Mouse (Mus musculus): ENCODE data around the gene Cabin1.

Gene Cabin1

DNA sequence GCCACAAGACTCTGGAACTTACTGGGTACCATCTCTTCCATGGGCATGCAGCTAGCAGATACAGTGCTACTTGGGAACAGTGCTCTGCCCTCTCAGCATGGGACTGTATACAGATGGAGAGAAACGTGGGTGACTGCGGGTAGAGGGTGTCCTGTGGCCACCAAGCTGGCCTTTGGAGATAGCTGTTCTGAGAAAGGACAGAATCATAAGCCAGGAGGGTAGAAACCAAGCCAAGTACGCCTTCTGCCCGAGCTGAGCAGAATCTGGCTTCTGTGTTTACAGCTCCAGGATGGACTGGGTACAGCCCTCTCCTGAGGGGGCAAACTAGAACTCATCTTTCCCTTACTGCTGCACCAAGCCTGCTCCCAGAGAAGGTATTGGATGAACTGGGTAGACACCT, 101.6 kb downstream of the Cabin1 start:
- peak; percentile 83 to 89 for DNase-seq

DNA sequence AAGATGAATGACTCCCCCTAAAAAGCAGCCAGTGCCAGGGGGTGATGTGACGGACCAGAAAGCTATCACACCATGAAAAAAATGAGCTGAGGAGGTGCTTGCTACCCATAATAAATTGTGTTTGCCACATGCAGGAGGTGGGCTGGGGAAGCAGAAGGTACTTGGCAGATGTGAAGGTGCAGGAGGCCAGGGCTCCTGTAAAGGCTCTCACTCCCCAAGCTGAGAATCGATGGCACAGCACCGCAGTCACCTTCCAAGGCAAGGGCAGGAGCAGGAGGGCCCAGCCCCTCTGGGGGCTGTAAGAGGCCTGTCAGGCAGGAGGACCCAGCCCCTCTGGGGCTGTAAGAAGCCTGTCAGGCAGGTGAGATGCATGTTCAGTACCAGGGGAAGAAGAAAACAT, 102.3 kb downstream of the Cabin1 start:
- peak in 1 of 2 experiments; percentile 37 for DNase-seq

DNA sequence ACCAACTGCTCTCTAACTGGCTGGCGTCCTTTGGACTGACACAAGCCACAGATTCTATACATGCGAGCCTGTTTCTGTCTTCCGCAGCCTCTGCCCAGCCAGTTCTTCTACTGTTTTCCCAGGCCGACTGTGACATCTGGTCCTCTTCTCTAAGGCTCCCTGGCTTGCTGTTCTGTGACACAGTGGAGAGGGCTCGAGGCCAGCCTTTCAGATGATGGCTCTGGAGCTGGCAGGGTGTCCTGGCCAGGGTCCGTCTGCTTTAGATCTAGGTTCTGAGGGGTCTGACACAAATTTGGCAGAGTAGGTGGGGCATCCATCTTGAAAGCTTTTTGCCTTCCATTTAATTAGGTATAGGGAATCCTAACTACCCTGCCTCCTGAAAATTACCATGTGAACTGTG, 102.8 kb downstream of the Cabin1 start:
- DNase-seq: peak; percentile 54 to 58

DNA sequence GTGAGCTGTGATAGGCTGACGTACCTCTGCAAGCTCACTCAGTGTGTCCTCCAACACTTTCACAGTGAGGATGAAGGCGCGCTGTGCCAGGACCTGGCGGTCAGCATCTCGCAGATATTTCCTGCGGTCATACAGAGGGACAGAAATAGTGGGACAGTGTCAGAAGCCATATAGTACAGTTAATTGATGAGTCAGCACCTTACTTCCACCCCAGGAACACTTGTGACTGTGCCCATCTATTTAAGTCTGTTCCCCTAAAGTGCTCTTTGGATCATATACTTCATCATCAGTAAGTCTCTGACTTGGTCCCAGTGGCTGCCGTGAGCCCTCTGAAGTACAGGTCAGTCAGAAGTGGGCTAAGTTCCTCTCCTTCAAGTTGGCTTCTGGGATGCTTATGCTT, 106.4 kb downstream of the Cabin1 start:
- no peak for DNase-seq

DNA sequence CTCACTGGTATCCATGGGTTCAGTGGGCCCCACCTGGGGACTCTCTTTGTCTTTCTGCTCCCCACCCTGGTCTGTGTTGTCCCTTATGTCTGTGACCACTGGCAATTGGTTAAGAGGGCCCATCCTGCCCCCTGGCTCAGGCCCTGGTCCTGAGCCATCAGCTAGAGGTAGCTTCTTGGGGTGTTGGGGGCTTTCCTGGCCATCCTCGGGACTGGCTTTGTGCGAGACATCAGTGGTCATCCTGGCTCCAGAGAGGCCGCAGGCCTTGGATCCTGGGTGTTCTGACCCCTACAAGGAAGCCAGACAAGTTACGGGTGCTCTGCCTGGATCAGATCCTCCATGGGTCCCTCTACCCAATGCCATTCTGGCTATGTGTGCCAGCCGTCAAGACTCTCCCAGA, 107.0 kb downstream of the Cabin1 start:
- no peak for DNase-seq

DNA sequence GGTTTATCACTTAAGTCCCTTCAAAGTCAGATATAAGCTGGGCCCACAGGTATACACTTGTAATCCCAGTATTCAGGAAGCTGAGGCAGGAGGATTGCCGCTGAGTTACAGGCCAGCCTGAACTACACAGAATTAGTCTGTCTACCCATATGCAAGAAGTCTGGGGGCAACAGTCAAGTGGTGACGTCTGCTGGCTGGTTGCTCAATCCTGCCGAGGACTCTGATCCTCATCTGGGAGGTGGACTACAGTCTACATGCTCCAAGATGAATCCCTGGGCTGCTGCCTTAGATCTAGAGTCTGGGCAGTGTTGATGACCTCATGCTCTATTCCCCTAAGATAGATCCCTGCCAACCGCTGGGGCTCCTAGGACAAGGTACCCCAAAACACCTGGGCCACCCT, 110.1 kb downstream of the Cabin1 start:
- no peak for DNase-seq

DNA sequence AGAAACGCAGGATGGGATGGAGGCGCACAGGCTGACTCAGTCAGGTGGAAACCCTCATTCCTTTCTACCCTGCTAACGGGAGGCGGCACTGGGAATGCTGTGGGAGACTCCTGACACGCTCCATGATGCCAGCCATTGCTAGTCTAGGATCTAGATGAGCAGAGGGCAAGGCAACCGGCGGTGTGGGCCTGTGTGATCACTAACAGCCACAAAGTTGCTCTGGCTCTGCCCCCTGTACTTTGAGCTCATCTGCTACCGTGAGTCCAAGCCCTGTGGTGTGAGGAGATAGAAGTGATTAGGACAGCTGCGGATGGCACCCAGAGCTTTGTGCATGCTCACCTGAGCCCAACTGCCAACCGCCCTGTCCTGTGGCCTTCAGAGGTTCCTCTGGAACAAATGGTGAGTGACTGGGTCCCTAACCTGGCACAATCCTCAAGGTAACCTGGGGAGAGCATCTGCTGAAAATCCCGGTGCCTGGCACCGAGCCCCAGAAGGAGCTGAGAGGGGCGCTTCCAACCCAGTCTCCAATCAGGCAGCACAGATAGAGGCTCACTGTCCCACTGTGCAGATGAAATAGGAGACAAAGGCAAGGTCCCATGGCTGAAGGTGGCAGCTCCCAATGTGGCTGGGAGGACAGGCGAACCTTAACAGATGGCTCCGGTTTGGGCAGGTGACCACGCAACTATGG, 112.6 kb downstream of the Cabin1 start:
- peak in 1 of 2 experiments; percentile 47 for DNase-seq

DNA sequence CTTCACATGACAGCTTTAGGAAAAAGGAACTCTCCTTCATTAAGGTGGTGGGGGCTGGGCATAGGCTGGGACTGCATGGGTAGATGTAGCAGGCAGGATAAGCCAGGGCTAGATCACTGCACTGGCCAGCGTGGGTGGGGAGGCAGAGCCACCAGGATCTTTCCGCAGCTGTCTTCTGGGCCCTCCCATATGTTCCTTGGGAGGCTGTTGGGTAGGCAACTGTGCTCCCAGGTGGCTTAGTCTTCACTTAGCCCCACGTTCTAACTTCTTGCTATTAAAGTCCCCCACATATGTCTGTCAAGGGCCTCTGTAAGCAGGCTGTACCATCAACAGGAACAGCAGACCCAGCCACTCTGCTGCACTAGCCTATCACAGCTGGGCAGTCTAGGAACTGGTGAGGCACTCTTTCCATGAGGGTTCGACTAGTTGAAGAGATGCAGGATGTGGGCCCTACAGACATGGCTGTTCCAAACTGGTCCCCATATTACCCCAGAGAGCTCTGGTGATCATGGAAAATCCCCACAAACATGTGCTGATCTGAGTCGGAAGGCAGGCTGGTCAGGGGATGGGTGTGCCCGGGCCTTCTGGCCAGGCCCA, 113.7 kb downstream of the Cabin1 start:
- no peak for DNase-seq

DNA sequence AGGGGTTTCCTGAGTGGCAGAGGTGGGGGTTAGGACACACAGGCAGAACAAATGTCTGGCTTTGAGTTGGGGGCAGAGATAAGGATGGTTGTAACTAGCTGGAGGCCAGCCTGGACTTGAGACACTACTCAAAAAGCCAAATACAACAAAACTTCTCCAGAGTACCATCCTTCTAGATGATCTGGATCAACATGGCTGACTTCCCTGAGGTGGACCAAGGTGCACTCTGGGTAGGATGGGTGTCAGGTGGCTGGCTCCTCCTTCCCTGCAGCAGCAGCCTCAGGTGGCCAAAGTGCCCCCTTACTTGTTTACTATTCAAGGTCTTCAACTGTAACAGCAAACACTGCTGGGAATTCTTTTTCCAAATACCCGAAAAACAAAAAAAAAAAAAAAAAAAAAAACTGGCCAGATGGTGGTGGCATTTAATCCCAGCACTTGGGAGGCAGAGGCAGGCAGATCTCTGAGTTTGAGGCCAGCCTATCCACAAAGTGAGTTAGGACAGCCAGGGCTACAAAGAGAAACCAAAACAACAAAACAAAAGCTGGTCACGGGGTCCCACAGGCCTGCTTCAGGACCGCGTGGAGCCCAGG, 114.6 kb downstream of the Cabin1 start:
- DNase-seq: no peak

DNA sequence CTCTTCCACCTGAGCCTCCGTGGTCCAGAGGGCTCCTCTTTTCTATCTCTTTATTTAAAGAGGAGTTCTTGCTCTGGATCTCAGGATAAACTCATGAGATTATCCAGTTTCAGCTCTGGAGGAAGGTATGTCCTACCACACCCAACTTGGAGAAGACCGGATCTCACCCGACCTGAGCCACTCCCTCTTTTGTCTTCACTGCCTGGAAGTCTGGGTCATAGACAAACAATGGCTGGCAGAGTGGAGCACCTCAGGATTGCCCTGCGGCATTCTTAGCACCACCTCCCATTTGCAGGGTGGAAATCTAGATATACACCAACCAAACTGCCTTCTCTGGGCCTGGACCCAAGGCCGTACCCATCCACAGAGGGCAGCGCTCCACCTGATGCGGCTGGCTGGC, 115.1 kb downstream of the Cabin1 start:
- peak in 1 of 2 experiments; percentile 4 for DNase-seq

DNA sequence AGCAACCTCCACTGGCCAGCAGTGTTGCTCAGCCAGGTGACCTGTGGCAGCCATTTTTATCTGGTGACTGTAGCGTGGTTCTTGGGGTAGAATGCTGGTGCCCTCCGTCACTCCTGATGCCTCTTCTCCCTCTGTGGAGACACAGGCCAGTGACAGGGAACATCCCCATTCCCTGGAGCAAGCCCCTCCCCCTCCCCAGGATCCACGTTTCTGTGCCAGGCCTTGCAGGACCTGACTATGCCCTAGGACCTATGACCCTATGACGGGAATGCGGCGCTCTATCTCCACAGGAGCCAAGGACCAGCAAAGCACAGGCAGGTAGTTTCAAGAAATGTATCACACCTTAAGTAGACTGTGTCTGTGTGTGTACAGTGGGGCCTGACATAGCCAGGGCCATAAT, 116.0 kb downstream of the Cabin1 start:
- peak in 1 of 2 experiments; percentile 15 for DNase-seq

DNA sequence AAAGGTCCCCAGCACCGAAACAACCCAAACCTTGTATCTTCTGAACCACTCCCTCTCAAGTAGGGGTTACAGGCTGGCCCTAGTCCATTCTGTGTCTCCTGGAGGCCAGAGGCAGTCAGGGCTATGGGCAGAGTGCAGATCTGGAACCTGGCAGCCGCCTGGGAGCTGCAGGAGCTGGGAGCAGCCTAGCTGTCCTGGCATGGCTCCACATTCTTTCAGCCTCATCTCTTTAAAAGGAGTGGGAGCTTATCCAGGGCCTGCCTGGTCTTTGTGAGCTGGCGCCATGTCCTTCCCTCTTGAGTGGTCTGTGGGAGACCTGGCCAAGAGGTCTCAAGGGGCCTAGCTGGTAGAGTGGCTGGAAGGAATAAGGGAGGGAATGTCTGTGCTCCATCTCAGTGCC, 116.8 kb downstream of the Cabin1 start:
- DNase-seq: peak; percentile 65 to 66

DNA sequence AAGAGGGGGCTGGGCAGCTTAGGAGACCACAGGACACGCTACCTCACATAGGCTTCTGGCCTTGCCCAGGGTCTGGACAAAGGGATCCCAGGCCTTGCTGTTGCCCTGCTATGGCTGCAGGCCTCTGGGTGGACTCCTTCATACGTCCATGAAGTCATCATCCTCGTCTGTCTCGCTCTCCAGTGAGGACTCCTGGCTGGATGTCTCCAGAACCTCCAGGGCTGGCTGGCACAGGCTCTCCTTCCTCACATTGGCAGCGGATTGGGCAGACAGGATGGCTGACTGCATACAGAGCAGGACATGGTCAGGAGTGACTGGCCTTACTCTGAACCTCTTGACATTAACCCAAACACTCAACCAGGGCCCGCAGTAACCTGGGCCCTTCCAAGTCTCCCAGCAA, 117.7 kb downstream of the Cabin1 start:
- DNase-seq: peak; percentile 51 to 61

DNA sequence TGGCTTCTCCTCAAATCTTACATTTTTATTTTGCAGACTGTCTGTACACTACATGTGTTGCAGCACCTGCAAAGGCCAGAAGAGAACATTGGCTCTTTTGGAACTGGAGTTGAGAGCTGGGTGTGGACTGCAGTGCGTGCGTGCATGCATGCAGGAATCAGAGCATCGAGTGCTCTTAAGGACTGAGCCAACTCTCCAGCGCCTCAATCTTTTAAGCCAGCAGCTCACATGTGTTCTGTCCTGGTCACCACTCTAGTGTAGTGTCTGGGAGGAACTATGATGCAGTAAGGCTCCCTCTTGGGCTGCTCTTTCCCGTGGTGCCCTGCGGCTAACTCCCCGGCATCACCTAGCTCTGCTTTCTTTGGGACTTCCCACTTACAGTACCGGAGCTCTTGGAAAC, 118.5 kb downstream of the Cabin1 start:
- no peak for DNase-seq

DNA sequence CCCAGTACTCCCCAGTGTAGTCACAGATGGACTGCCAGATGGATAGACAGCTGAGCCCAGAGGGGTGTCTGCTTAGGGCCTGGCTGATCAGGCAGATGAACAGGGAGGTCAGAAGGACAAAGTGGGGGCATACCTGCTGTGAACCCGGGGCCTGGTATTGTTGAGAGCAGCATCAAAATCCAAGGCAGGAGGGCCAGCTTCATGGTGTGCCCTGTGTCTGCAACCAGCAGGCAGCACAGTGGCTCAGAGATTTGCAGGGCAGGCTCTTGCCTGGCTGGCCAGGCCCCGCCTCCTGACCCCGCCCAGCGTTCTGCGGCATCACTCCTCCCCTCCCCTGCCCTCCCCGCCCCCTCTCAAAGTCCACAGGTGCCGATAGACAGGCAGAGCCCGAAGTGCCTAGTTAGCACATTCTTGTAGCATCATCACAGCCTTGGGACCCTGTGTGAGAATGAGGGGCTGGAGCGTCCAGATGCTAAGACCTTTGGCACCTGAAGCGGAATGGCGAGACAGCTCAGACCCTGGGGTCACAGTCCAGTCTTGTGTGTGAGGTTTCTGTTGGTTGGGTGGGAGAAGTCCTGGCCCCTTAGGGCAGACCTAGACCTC, 120.3 kb downstream of the Cabin1 start, which contains the start of gene Susd2:
Gene Susd2 (minus strand): TSS at position 268 of the 603 bp plus-strand sequence.
- DNase-seq: peak; percentile 88

DNA sequence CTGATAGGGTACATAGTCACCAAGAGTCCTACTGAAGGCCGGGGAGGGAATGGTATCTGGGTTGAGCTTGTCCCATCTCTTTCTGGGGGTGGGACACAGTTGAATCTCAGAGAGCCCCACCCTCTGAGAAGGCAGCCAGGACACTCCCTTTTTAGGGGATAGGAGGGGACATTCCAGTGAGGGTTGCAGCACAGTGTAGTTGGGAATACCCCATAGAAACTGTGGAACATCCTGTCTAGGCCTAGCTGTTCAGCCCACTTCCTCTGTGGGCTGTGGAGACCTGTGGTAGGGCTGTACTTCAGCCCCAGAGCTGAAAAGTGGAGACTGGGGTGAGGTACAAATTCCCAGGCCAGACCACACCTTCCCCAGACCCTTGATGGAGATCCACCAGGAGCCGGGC, 121.2 kb downstream of the Cabin1 start:
- DNase-seq: peak in 1 of 2 experiments; percentile 3

DNA sequence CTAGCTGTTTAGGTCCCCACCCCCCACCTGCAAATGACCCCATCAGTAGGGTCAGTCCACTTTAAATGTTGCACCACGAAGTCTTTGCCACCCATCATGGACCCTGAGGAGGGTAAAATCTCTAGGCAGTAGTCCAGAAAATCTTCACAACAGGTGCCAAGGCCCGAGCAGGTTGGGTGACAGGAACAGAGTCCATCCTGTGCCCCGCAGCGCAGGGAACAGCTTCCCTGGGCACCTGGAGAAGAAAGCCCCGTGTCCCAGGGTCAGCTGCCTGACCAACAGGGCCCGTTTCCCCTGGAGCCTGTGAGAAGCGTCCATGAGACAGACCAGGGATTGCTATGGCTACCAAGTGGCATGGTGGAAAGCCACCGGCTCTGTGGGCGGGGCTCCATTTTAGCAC, 121.7 kb downstream of the Cabin1 start:
- peak; percentile 8 to 16 for DNase-seq

DNA sequence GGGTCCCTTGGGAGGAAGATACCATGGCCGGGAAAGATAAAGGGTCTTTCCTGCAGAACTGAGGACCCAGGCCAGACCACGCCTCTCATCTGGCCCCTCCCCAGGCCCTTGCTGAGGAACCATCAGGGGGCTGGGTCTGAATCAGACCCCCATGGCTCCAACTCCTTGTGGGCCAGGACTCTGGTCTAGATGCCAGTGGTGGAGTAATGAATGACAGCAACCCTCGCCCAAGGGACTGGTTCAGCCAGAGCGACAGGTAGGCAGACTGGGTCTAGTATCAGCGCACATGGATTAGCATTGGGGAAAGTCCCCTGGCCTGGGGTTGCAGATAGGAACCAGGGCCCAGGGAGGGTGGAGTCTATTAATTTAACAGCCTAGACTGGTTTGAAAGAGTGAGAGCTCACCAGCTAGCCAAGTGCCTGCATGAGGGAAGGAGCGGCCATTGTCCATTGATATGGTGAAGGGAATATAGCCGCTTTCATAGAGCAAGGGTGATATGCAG, 122.4 kb downstream of the Cabin1 start:
- peak; percentile 9 to 16 for DNase-seq

DNA sequence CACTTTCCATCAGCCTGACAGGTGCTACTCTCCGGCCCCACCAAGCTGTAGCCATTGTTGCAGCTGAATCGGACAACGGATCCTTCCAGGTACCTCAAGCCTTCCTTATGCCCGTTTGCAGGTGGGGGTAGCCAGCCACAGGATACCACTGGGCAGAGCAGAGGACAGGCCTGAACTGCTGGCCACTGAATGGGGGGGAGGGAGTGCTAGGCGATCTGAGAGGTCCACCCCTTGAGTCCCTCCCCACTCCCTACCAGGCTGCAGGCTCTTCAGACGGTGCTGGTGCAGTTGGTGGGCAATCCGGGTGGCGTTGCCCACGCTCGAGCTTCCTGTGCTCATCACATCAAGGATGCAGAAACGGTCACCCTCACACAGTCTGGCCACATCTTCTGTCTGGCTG, 126.4 kb downstream of the Cabin1 start:
- peak; percentile 4 to 12 for DNase-seq

DNA sequence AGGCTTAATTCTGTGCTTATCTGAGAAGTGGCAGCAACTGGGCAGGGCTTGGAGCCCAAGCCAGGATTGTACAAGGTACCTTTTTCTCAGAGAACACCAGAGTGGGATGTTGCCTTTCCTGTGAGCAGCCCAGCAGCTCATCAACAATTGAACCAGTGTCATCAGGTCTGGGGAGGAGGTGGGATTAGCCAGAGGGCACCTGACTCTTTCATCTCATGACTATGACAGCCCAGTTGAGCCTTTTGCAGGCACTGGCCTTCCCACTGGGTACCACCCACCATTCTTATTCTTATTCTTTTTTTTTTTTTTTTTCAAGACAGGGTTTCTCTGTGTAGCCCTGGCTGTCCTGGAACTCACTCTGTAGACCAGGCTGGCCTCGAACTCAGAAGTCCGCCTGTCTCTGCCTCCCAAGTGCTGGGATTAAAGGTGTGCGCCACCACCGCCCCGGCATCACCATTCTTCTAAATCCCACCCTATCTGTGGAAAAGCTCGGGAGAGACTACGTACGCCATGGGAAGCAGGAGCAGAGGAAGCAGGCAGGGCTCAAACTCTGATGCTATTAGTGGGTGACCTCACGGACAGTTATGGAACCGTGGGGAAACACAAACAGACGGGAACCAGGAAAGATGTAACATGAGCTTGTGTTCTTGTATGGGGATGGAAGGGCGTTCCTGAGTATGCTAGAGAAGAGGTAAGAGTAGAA, 127.9 kb downstream of the Cabin1 start:
- DNase-seq: peak; percentile 9 to 13

DNA sequence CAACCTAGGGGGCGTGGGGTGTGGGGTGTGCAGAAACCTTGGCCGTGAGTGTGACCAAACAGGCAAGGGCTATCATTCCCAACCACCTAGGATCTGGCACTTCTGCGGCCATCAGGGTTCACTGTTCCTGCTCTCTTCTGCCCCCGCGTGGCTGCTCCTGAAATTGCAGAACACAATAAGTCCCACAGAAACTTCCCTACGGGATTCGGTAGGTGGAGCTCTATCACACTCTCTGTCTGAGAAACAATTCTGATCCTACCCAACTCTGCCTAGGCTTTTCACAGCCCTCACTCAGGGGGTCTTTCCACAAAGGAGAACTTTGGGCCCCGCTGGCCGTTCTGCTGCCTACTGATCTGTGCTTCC, 128.5 kb downstream of the Cabin1 start:
- peak; percentile 86 to 96 for DNase-seq

DNA sequence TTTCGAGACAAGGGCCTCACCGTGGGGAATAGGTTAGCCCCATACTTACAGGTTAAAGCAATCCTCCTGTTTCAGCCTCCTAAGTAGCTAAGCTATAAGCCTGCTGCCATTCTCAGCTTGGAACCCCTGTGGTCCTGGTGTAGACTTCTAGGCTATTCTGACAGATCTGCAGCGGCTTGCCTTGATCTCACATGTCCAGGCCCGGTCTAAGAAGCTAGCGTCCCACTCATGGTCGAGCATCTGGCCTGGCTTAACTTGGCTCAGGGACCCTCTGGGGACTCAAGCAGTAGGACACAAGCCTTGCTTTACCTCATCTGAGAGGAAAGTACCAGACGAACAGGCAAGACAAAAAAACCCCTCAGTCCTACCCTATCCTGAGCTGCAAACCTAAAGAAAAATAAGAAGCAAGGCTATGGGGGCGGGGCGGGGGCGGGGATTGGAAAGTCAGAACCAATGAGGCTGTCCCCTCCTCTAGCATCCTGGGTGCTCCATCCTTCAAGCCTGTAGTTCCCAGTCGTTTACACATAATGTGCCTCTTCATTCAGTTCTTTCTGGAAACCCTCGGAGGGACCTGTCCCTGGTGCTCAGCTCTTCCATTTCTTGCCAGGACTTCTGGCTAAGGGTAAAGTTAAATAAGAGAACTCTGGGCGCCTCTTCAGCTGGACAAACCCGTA, 129.0 kb downstream of the Cabin1 start:
- peak; percentile 6 to 8 for DNase-seq

Measured in cerebellum, adult 18-20 months (tissue).